Mouse (Mus musculus): Measurements from ENCODE around the gene Dok1.

The Dok1 gene

GRCm38 (mm10) chr6:83033249-83034185 is at the start of gene Dok1, which contains the start of gene Loxl3:
Gene Dok1 (minus strand): TSS chr6:83033471.
Gene Loxl3 (plus strand): TSS chr6:83034173.
- peak; percentile 45 for DNase-seq (ENCODE audit: low read depth, low spot score)

DNA sequence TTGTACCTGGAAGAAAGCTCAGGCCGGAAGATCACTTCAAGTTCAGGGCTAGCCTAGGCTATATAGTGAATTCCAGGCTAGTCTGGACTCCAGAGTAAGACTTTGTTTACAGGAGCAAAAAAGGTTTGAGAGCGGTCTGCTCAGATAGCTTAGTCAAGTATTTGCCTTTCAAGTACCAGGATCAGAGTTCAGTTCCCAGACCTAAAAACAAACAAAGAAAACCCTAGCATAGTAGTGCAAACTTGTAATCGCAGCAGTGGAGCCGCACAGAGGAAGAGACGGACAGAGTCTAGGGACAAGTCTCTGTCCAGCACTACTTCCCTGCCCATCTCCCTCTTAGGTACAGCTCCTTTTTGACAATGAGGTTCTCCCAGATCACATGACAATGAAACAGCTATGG is 46.9 kb upstream of the Dok1 start:
- DNase-seq (ENCODE audit: low read depth, low spot score): no peak

- DNase-seq (ENCODE audit: low read depth, low spot score): peak; percentile 96
These were observed 45.1 kb upstream of the Dok1 start for GRCm38 (mm10) chr6:83078324-83078858.

GRCm38 (mm10) chr6:83077630-83078323 is 44.5 kb upstream of the Dok1 start, which contains the start of gene Pcgf1:
Gene Pcgf1 (plus strand): TSS chr6:83077869.
- peak; percentile 99 for DNase-seq (ENCODE audit: low read depth, low spot score)

DNA sequence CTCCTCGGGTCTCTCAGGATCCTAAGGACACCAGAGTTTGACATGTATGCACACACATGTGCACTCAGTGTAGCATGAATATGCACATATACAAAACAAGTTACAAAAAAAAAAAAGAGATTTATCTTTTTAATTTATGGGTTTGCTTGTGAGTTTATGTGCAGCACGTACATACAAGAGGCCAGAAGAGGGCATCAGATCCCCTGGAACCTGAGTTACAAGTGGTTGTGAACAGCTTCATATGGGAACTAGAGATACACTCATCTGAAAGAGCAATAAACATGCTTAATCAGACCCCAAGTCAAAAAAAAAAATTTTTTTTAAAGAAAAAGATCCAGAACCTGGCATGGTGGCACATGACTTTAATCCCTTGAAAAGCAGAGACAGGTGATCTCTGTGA is 41.7 kb upstream of the Dok1 start:
- peak; percentile 22 for DNase-seq (ENCODE audit: low read depth, low spot score)

GRCm38 (mm10) chr6:83071220-83071619 is 37.9 kb upstream of the Dok1 start:
- no peak for DNase-seq (ENCODE audit: low read depth, low spot score)

DNA sequence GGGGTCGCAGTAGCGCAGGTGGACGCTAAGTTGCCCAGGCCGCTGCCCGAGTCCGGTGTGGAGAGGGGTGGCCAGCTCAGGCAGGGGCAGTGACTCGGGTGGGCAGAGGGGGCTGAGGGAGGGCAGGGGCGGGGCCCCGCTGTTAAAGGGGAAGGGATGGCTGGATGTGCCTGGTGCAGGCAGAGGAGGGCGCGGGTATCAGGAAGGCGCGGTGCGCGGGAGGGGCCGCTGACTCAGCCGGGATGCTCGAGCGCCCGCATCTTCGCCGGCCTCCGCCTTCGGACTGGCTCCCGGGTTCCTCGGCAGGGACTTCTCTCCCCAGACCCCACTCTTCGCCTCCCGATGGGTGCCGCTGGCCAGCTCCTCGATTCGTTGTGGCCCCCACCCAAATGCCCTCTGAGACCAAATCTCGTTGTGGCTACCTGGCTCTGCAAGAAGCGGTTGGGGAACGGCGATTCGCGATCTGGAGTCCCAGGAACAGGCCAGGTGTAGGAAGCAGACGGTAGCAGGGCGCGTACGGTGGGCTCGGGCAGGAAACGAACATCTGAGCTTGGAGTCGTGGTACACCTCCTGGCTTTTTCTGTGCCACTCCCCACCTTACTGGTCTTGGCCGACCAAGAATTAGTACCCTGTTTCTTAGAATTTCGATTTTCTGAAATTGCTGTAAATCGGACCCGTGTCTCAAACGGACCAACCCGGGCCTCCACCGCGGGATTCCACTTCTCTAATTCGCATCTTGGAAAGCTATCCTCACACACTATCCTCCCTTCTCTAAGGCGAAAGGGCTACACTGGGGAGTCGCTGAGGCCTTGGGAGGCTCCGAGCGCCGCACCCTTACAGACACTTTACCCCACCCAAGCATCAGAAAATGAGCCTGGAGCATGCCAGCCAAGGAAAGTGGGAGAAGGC is 37.3 kb upstream of the Dok1 start:
- no peak for DNase-seq (ENCODE audit: low read depth, low spot score)

- no peak for DNase-seq (ENCODE audit: low read depth, low spot score)
These were observed 36.8 kb upstream of the Dok1 start, which contains the start of gene Tlx2 for GRCm38 (mm10) chr6:83070247-83070310. Gene Tlx2 (minus strand): TSS chr6:83070293.

GRCm38 (mm10) chr6:83069488-83070246 is 36.4 kb upstream of the Dok1 start:
- no peak for DNase-seq (ENCODE audit: low read depth, low spot score)

- DNase-seq (ENCODE audit: low read depth, low spot score): no peak
These were observed 35.6 kb upstream of the Dok1 start for GRCm38 (mm10) chr6:83068706-83069487.

DNA sequence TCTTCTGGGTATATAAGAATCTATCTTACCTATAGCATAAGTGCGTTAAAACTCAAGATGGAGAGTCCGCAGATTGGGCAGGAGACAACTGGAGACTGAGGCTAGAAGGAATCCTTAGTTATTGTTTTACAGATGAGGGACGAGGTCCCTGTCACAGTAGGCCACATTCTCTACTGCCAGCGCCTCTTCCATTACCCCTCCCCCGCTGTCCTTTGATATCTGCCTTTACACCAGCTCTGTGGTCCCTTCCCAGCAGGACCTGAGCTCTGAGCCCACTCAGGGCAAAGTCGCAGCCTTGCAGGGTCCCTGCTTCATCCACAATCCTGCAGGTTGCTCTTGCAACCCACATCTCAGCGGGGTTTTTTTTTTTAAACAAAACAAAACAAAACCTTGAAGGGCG is 35.0 kb upstream of the Dok1 start:
- no peak for DNase-seq (ENCODE audit: low read depth, low spot score)

DNA sequence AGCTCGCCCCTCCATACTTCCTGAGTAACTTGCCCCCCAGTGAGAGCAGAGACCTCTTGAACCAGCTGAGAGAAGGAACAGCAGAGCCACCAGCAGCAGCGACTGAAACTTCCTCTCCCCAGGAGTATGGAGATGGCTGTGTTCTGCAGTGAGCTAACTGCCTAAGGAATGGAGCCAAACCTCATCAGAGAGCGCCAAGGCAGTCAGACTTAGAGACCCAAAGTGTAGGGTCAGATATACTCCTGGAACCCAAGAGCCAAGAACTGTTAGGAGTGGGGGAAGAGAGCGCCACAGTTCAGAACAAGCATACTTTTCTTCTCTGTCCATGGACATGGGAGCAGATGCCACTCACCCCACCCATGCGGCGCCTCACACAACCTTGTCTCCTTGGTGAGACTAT is 33.2 kb upstream of the Dok1 start:
- DNase-seq (ENCODE audit: low read depth, low spot score): no peak

DNA sequence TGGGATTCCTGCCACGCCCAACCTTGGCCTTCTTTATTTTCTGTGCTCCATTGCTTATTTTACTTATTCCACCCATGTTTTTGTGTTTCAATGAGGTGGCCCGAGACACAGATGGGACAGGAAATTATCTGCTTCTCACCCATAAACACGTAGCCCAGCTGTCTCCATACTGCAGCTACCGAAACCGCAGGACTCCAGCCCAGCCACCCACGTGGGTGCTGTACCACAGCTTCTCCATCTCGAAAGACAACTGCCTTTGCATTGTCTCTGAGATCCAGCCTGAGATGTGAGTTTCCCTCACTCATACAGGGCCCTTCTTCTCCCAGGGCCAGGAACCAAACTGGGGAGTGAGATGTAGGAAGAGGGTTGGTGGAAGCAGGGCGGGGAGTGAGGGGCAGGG is 32.7 kb upstream of the Dok1 start:
- no peak for DNase-seq (ENCODE audit: low read depth, low spot score)

DNA sequence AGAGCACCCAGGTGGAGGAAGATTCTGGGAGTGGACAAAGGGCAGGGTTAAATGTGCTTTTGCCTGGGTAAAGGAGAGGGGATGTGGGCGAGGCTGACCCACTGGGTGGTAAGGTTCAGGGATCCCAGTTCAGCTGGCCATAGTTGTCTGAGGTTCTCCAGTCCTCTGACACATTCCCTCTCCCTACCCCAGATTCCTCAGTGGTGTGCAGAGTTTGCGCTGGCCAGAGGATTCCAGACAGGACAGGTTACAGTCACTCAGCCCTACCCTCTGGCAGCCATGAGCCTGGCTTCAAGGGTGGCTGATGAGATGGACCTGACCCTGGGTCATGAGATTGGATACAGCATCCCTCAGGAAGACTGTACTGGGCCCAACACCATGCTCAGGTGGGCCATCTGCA is 25.5 kb upstream of the Dok1 start:
- DNase-seq (ENCODE audit: low read depth, low spot score): no peak

DNA sequence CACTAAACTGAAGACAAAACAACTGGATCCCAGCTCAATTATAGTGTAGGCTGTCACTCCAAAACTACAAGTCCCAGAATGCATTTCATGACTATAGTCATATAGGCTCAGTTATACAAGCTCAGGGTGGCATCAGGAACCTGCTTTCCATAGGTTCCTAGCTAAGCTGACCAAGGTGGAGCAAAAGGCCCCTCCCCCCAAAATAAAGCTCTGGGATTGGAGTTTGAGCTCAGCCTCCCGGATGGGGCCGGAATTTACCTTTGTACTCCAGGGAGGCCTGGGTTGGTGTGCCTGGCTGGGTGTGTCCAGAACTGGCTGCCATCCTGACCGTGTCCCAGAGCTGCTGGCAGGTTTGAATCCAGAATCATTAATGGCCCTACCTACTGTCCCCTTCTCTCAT is 24.5 kb upstream of the Dok1 start, which contains the start of gene Dqx1:
Dqx1 (plus strand) TSS at position 55 of the 400 bp plus-strand sequence.
- DNase-seq (ENCODE audit: low read depth, low spot score): peak; percentile 78

GRCm38 (mm10) chr6:83054871-83055431 is 21.7 kb upstream of the Dok1 start, which contains the start of gene Htra2:
Gene Htra2 (minus strand): TSS chr6:83055273.
- DNase-seq (ENCODE audit: low read depth, low spot score): peak; percentile 24

- DNase-seq (ENCODE audit: low read depth, low spot score): peak; percentile 100
These were observed 21.0 kb upstream of the Dok1 start, which contains the start of gene Aup1 for GRCm38 (mm10) chr6:83054074-83054851. Gene Aup1 (plus strand): TSS chr6:83054521.

DNA sequence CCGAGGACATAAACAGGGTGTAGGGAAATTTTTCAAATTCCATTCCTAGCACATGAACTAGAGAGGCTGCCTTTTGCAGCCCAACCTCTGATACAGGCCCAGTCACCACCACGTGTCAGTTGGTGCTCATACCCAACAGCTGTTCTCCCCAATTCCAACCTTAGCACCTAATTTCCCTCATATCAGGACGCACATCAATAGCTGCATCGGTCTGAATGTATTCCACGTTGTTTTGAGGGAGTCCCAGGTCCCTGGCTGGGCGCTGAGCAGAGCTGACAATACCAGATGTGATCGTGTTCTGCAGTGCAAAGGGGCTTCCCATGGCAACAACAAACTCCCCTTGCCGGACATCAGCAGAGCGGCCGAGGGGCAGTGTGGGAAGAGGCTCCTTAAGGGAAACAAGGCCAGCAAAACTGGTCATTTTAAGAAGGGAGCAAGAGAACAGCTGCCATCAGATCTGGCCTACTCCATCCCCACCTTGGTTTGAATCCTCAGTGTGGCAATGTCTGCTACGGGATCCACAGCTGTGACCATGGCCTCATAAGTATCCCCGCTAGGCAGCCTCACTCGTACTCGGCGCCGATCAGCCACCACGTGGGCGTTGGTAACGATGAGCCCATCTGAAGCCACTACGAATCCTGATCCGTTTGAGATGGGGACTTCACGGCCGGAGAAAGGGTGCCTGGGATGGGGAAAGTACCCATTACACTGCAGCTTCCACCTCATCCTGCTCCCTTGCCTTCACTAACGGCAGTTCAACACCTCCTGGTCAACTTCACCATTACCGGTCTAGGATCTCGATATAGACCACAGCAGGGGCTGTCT is 20.1 kb upstream of the Dok1 start:
- peak; percentile 63 for DNase-seq (ENCODE audit: low read depth, low spot score)
